8 mouse cellular contexts compared by ENCODE assay signal in the genomic region with DNA sequence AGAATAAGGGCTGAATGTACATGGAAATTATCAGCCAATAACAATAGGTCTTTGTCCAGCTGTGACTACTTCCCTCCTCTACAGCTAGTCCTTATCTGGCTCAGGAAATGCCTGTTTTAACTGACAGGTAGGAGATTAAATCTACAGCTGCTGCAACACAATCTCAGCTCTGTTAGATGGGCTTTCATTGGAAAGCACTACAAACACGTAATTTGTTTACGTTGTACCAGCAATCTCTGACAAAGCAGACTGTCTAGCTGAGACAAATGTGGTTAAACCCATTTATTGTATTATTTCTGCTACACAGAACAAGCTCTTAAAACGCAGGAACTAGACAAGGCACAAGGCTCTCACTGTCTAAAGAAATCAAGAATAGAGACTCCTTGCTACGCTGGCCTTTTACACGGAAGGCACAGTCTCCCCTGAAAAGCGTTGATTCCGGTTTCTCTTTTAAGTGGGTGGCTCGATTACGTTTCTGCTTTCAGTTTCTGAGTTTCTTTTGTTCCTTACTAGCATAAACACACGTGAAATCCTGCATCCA.
DNase-seq lines count a peak whose midpoint lies in the region; ATAC-seq and TF ChIP-seq lines count a peak whose summit lies in the region.

No protein-coding gene starts in this region.

- peak overlapping the region; percentile 49 for H3K4me2 ChIP-seq in heart, embryonic 15.5 days
- H3K4me2 ChIP-seq in liver, postnatal 0 days (ENCODE audit: low read depth, low read length), result peak overlapping the region; percentile 52
- H3K4me2 ChIP-seq in neural tube, embryonic 14.5 days (ENCODE audit: low read depth, low read length), result peak overlapping the region; percentile 19

- TF ChIP-seq CTCF in liver, postnatal 0 days (IDR thresholded peaks at IDR 0.05; ENCODE audit: low read depth), result no peak

- no peak overlapping the region for H3K9ac ChIP-seq in heart, embryonic 15.5 days
- no peak overlapping the region for H3K9ac ChIP-seq in liver, postnatal 0 days (replicated peaks)
- H3K9ac ChIP-seq in neural tube, embryonic 14.5 days (replicated peaks; ENCODE audit: low read depth, low read length), result no peak overlapping the region; the same call in 1 of the 2 replicates

- no peaks in the 10 kb centered on the region for H3K27me3 ChIP-seq in heart, embryonic 15.5 days
- H3K27me3 ChIP-seq in liver, postnatal 0 days (ENCODE audit: insufficient read depth, low read length), result no peaks in the 10 kb centered on the region
- H3K27me3 ChIP-seq in neural tube, embryonic 14.5 days (ENCODE audit: control insufficient read depth, insufficient read depth, low read length), result no peaks in the 10 kb centered on the region

- WGBS in heart, embryonic 15.5 days, result 26% methylated on average over 10 of the region's 10 CpGs
- WGBS in liver, postnatal 0 days (ENCODE audit: insufficient replicate concordance), result 15% methylated on average over 10 of the region's 10 CpGs
- WGBS in neural tube, embryonic 14.5 days, result 17% methylated on average over 10 of the region's 10 CpGs

- peak overlapping the region; percentile 76 for H3K27ac ChIP-seq in heart, embryonic 15.5 days
- 0 out of 2 replicates have a peak overlapping the region, but pooled peaks have one; percentile 29 for H3K27ac ChIP-seq in liver, postnatal 0 days (ENCODE audit: low read depth)
- peak overlapping the region; percentile 7; the same call in 1 of the 2 replicates for H3K27ac ChIP-seq in neural tube, embryonic 14.5 days (ENCODE audit: low read depth, low read length)

- H3K4me1 ChIP-seq in heart, embryonic 15.5 days (replicated peaks), result peaks cover 5% of the 10 kb centered on the region; the same call in 1 of the 2 replicates
- H3K4me1 ChIP-seq in liver, postnatal 0 days (ENCODE audit: insufficient read depth), result no peaks in the 10 kb centered on the region
- H3K4me1 ChIP-seq in neural tube, embryonic 14.5 days (ENCODE audit: control insufficient read depth, insufficient read depth, low read length), result no peaks in the 10 kb centered on the region

- H3K4me3 ChIP-seq in heart, embryonic 15.5 days, result peak overlapping the region; percentile 23
- peak overlapping the region; percentile 25 for H3K4me3 ChIP-seq in liver, postnatal 0 days (ENCODE audit: low read depth, low read length)
- no peak overlapping the region for H3K4me3 ChIP-seq in neural tube, embryonic 14.5 days (ENCODE audit: low read depth, low read length)

- no peak for TF ChIP-seq EP300 in liver, postnatal 0 days (IDR thresholded peaks at IDR 0.05; ENCODE audit: low read depth)

- DNase-seq in c-Kit-positive CD71-negative TER-119-negative erythroid progenitor cells, embryonic 14.5 days (ENCODE audit: low read depth), result peak; percentile 17
- DNase-seq in liver, postnatal 0 days, result no peak
- DNase-seq in ovary, postnatal 14 days (ENCODE audit: low spot score), result no peak
- no peak for DNase-seq in kidney, adult 18-20 months

- peak; percentile 87 for ATAC-seq in CD4-positive, CD25-positive, alpha-beta regulatory T cell, adult 4 months
- ATAC-seq in heart, embryonic 15.5 days (replicated peaks; ENCODE audit: insufficient number of reproducible peaks, insufficient read depth, low FRiP score, low read depth), result no peak
- no peak for ATAC-seq in liver, postnatal 0 days
- 0 out of 2 replicates have a peak, but pooled peaks have one; percentile 14 for ATAC-seq in neural tube, embryonic 14.5 days (ENCODE audit: low read depth)
- ATAC-seq in frontal cortex, adult (ENCODE audit: low TSS enrichment), result no peak

- H3K36me3 ChIP-seq in heart, embryonic 15.5 days, result no peaks in the 10 kb centered on the region
- no peaks in the 10 kb centered on the region for H3K36me3 ChIP-seq in liver, postnatal 0 days (replicated peaks; ENCODE audit: insufficient read depth, low read length)
- H3K36me3 ChIP-seq in neural tube, embryonic 14.5 days (ENCODE audit: control insufficient read depth, insufficient read depth, low read length), result no peaks in the 10 kb centered on the region

- no peaks in the 10 kb centered on the region for H3K9me3 ChIP-seq in heart, embryonic 15.5 days (replicated peaks)
- H3K9me3 ChIP-seq in liver, postnatal 0 days (ENCODE audit: low read length), result no peaks in the 10 kb centered on the region
- no peaks in the 10 kb centered on the region for H3K9me3 ChIP-seq in neural tube, embryonic 14.5 days (ENCODE audit: control insufficient read depth, low read length)

Comparison
In these comparisons a context has a peak if more than half of its experiments do, and no peak if none do; other contexts are left out.
1. ATAC-seq: peak in CD4-positive, CD25-positive, alpha-beta regulatory T cell, adult 4 months (single experiment) and neural tube, embryonic 14.5 days (single experiment); none in heart, embryonic 15.5 days (single experiment), liver, postnatal 0 days (single experiment) and frontal cortex, adult (single experiment).
2. H3K27ac ChIP-seq: peak in every context shown above with its lines; median percentile 76 in heart, embryonic 15.5 days; 29 in liver, postnatal 0 days; 7 in neural tube, embryonic 14.5 days.
3. Peak in every context shown above with its lines, with median percentiles within 50 percentile points of each other: H3K4me2 ChIP-seq.